Mouse (Mus musculus) ES-CJ7 (cell line): ENCODE data around the gene Ulk3.
A peak's percentile ranks its signal among the peaks of the same experiment; 100 is the strongest.

Source experiments
- DNase-seq: peaks from one replicate; pipeline ENCODE4 v3.0.0; 2011; ENCODE audit warnings: low read depth, low spot score

The Ulk3 gene

GRCm38 (mm10) chr9:57589224-57590126 is at the start of gene Ulk3:
Gene Ulk3, plus strand, starts transcription at chr9:57589452.
- DNase-seq: peak; percentile 84

GRCm38 (mm10) chr9:57539550-57539949 is 49.7 kb upstream of the Ulk3 start:
- DNase-seq: no peak

DNA sequence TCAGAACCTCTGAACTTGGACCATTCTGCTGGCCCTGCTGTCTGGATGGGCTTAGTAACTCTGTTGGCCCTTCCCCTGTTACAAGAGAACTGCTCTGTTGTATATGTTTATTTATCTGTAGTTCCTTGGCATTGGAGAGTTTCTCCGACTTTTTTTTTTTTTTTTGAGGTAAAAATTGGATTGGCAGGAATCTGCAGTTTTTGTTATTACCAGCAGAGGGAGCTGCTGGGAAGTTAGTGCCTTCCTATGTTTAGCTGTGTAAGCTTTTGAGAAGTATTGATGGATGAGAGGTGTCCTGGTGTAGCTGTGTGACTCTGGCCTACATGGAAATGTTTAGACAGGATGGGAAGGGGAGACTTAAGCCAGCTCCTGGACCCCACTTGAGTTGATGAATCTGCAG is 47.9 kb upstream of the Ulk3 start:
- DNase-seq: no peak

- no peak for DNase-seq
These were observed 45.3 kb upstream of the Ulk3 start for GRCm38 (mm10) chr9:57543951-57544350.

GRCm38 (mm10) chr9:57547287-57547686 is 42.0 kb upstream of the Ulk3 start:
- DNase-seq: no peak

DNA sequence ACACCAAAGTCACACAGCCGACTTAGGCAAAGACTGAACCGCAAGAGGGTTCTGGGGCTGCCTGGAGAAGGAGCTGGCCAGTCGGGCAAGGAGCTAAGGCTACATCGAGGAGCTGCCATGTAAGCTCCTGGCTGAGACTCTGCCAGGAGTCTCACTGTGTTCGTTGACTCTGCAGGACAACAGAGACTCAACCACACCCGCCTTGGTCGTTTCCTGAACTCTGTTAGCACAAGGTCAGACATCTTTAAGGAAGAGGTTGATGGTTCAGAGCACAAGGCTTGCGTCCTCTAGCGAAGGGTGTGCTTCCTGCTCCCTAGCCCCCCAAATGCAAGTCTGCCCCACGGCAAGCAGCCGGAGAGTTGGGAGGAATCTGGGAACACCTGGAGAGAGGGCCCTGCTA is 41.4 kb upstream of the Ulk3 start:
- peak; percentile 51 for DNase-seq

- DNase-seq: no peak
These were observed 40.1 kb upstream of the Ulk3 start for GRCm38 (mm10) chr9:57549186-57549585.

DNA sequence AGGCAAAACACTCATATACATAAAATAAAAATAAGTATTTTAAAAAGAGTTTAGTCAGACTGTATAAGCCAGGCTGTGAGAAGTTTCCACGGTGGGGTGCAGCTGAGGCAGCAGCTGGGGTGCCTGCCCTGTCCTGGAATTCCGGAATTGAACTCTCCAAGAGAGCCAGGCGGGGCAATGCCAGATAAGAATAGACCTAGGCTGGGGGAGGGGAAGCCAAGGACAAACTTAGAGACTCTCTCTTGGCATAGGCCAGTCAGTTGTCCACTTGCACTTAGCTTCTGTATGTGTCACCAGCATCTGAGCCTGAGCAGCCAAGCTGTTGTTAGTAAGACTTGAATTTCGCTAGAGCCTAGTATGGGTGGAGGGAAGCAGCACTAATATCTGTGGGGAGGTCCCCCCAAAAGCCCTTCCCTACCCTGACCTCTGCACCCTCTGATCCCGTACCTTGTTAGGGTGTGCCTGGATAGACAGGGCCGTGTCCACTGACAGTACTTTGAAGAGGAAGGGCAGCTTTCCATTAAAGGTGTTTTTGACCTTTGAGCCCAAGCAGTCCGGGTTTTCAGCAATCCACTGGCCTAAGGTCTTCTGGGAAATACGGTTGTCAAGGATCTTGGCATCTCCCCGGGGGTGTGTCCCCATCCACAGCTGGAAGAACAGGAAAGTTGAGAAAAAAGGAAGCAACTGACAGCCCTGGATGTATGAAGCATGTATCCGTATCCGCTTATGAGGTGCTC is 39.0 kb upstream of the Ulk3 start:
- no peak for DNase-seq

- peak; percentile 71 for DNase-seq
These were observed 36.9 kb upstream of the Ulk3 start, which contains the start of gene Mpi for GRCm38 (mm10) chr9:57552139-57552887. Gene Mpi, minus strand, starts transcription at chr9:57552763.

DNA sequence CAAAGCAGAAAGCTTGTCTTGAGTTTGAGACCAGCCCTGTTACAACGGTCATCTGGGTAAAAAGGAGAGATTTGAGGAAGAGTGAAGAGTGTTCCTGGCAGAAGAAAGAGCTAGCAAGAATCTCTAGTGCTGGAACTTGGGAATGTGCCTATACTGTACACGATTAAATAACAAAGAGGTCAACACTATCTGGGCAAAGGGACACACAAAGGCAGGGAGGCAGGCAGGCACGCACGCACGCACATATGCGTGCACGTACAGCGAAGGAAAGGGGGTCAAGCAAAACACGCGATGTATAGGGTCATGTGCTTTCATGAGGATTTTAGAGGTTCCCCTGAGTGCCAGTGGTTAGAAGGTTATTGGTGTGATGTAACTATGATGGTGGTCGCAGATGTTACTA is 36.1 kb upstream of the Ulk3 start:
- no peak for DNase-seq

GRCm38 (mm10) chr9:57554753-57555152 is 34.5 kb upstream of the Ulk3 start:
- no peak for DNase-seq

- no peak for DNase-seq
These were observed 32.0 kb upstream of the Ulk3 start for GRCm38 (mm10) chr9:57557215-57557614.

DNA sequence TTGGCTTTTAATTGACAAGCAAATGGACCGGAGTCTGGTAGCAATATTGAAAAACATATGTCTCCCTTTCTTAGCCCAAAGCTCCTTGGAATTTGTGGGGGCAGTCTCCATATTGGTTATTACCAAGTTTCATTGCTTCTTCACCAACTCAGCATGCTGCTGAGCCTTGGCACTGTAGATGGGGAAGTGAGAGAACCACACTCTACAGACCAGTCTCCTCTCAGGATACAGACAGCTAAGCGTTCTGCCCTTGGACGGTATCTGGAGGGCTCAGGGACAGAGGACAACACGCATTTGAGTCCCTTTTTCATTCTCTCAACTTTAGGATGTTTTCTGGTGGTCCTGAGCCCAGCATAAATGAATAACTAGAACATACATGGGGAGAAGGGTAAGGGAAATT is 30.6 kb upstream of the Ulk3 start:
- DNase-seq: no peak

DNA sequence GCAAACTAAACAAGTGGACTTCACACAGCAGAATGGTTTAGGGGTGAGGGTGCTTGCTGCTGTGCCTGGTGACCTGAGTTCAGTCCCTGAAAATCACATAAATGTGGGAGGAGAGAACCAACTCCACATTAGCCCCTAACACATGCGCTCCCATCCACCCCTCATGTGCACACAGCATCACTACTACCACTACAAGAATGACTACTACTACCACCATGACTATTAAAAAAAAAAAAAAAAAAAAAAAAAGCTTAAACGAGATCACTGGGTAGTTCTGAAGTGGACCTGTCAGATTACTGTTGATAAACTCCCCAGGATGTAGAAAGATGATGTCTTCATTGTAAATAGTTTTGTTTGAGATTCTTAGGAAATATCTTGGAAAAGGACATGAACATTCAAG is 29.7 kb upstream of the Ulk3 start:
- DNase-seq: no peak

GRCm38 (mm10) chr9:57560263-57560662 is 29.0 kb upstream of the Ulk3 start:
- DNase-seq: no peak

GRCm38 (mm10) chr9:57560861-57561710 is 28.2 kb upstream of the Ulk3 start, which contains the start of gene Scamp2:
Gene Scamp2, plus strand, starts transcription at chr9:57560943.
- peak; percentile 93 for DNase-seq

GRCm38 (mm10) chr9:57561711-57562099 is 27.5 kb upstream of the Ulk3 start:
- DNase-seq: no peak

GRCm38 (mm10) chr9:57562896-57563372 is 26.3 kb upstream of the Ulk3 start:
- no peak for DNase-seq

GRCm38 (mm10) chr9:57564609-57565008 is 24.6 kb upstream of the Ulk3 start:
- DNase-seq: no peak

GRCm38 (mm10) chr9:57565741-57566221 is 23.5 kb upstream of the Ulk3 start:
- no peak for DNase-seq

DNA sequence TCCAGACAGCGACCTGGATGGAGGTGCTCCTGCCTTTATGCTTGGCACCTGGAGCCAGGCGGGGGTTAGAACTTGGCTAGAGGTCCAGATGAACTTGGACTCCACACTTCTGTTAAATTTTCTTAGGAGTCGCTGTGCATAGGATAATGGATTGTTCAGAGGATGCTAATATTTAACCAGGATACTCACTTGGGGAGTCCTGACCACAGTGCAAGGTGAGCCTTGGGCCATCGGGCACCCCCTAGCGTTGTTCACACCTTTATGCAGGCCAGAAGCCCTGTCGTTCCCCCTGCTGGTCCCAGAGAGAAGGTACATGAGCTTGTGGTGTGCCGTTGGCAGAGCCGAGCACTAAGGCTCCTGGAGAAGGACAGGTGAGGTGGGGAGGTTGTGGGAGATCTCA is 22.4 kb upstream of the Ulk3 start:
- DNase-seq: peak; percentile 72
